Mouse (Mus musculus) adrenal gland, postnatal 4 days (tissue): ENCODE results near the gene Rcor1. TPM values are rescaled to one million over a fixed set of nuclear protein-coding genes. Genes with fewer than 3 reads are reported as not detected.
A peak's percentile ranks its signal among the peaks of the same experiment; 100 is the strongest.

ENCODE experiments used
- DNase-seq, 2 experiments: peaks; one replicate each; pipeline ENCODE4 v3.0.0; 2021 to 2022; ENCODE audit warnings: low spot score in 2 of 2, mixed read lengths in 2 of 2
- total RNA-seq, 2 experiments: library from RNA; stranded (reverse); gene quantifications; 2 replicates each; pipeline ENCODE4 v1.2.3; 2021

The Rcor1 gene
- total RNA-seq, 2 experiments from 2014 or later = 47.5 to 49.4 TPM

- no peak for DNase-seq
Observed at GRCm38 (mm10) chr12:111019086-111019485, 20.1 kb upstream of the Rcor1 start.

DNA sequence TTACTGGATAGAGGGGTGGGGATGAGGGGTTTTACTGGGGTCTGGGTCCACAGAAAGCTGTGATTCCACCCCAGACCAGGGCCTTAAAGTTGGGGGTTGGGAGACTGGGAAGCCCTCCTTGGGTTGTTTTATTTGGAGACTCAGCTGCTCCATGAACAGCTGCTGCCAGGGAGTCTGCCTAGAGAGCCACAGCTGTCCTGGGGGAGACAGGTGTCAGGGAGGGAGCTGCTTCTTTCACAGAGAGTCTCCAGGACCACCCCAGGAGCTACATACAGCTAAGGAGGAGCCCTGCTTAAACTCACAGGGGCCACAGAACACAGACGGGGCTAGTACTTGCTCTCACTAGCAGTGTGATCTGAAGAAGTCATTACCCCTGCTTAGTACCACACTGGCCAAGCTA is 18.0 kb upstream of the Rcor1 start:
- no peak for DNase-seq

GRCm38 (mm10) chr12:111021577-111021976 is 17.6 kb upstream of the Rcor1 start:
- no peak for DNase-seq

- DNase-seq = no peak
Observed at GRCm38 (mm10) chr12:111028176-111029167, 10.7 kb upstream of the Rcor1 start.

DNA sequence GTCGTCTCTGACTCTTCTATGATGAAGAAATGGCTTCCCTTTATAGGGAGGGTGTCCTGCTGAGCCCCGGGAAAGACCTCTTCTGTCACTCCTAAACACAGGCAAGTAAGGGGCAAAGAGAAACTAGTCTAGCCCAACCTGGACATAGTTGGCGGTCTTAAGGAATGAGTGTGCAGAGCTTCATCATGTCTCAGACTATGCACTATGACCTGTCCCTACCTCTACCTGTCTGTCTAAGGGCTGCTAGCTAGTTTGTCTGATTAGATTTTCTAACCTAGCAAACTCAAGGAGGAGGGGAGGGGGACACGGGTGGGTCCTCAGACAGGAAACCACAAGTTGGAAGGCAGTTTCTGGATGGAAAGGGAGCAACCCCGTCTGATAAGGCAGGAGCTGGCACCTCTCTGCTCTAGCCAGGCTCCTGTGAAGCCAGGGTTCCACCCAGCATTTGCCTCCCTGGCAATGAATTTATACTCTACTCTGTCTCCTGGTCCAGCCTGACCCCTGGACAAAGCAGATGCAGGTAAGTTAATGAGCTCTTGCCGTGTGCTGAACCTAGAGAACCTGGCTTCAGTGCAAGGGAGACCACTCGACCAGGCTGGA is 9.8 kb upstream of the Rcor1 start:
- DNase-seq = no peak

DNA sequence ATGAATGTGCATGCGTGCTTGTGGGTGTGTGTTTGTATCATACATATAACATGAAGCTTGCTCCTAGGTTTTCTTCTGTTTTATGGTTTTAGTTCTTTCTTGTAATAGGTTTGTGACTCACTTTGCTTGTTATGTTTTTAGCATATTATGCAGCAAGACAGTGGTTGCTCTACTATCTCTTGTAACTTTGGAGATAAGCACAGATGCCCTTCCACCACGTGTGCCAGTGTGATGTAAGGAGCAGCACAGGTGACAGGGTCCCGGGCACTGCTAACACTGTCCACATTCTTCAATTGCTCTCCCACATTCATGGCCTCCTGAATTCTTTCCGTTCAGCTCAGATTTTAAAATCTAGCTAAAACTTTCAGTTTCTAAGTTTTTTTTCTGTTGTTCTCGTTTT is 6.3 kb upstream of the Rcor1 start:
- no peak for DNase-seq

DNA sequence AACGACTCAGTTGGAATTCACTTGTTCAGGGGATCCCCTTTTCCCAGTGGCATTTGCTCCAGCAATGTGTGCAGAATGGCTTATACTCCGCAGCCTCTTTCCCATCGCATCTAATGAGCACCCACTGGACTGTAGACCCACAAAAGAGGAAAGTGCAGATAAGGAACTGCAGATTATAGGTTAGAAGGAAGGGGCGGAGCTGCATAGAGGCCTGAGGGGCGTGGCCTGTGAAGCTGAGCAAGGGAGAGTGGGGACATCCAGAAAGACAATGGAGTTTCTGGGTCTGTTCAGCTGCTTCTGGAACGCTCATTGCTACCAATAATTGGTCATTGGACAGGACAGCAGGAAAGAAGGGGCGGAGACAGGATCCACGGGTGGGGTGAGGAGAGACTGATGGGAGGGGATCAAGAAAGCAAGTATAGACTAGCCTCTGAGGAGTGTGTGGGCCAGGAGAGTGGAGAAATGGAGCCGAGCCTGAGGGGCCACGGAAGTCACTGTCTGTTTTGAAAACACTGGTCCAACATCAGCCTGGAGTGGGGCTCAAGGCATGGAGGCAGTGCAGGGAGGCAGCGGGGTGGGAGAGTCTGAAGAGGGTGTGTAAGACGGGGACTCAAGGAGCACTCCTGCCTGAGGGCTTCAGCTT is 3.8 kb upstream of the Rcor1 start:
- DNase-seq = no peak

DNA sequence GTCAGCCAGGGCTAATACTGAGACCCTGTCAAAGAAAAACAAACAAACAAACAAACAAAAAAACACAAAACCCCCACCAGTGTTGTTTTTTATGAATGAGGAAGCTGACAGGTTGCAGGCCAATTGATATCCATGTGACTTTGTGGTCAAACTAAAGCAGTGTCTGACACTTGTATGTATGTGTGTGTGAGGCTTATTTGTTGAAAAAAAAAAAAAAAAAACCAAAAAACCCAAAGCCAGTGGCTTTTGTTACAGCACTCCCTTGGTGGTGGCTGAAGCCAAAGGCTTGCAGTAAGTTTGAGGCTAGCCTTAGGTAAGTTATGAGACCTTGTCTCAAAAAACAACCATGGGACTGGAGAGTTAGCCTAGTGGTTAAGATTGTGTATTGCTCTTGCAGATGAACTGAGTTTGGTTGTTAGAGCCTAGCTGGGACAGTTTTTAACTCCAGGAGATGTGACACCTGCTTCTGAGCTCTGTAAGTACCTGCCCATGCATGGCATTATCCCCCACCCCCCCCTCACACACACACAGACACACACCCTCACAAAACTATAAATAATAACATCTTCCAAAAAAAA is 2.9 kb upstream of the Rcor1 start:
- no peak for DNase-seq

- peak in 1 of 2 experiments; percentile 33 for DNase-seq
Observed at GRCm38 (mm10) chr12:111037241-111038180, 1.6 kb upstream of the Rcor1 start.

GRCm38 (mm10) chr12:111038231-111038975 is 748 bp upstream of the Rcor1 start:
- DNase-seq = peak; percentile 39 to 42

DNA sequence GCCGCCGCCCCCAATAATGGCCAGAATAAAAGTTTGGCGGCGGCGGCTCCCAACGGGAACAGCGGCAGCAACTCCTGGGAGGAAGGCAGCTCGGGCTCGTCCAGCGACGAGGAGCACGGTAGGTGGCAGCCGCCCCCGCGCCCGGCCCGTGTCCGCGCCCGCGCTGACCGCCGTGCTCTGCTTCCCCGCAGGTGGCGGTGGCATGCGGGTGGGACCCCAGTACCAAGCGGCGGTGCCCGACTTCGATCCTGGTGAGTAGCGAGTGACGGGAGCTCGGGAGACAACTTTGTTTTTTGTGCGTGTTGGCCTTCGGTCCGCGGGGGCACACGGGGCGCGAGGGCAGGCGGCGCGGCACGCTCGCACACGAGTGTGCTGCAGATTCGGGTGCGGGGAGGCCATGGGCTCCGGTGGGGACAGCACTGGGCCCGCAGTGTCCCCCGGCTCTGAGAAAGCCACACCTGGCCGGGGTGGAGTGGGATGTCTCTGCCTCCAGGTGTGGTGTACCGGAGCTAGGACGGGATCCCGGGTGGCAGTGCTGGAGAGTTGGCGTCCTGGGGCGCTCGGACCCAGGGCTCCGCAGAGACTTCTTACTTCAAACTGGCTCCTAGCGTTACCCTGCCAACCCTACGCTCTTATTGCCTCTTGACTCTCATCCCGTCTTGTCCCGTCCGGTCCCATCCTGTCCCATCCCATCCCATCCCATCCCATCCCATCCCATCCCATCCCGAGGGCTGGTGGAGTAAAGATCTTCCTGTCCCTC is 800 bp downstream of the Rcor1 start:
- peak; percentile 13 to 14 for DNase-seq

GRCm38 (mm10) chr12:111040531-111040860 is 1.3 kb downstream of the Rcor1 start:
- no peak for DNase-seq

DNA sequence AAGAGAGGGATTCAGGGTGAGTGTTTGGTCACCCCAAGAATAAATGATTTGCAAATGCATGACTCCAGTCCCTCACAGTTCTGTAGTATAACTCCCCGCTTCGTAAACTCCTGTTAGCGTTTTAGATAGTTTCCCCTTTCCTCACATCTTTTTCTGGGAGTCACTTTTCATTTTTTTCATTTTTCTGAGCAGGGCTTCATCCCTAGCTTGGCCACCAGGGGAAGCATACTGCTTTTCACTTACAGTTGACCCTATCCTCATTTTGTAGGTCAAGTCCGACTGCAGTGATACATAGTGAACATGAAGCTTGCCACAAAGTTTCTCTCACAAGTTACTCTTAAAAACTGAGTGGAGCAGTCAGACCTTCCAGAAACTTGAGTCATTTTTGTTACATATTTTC is 2.0 kb downstream of the Rcor1 start:
- peak in 1 of 2 experiments; percentile 15 for DNase-seq

GRCm38 (mm10) chr12:111042365-111042764 is 3.2 kb downstream of the Rcor1 start:
- no peak for DNase-seq

- no peak for DNase-seq
Observed at GRCm38 (mm10) chr12:111044880-111045279, 5.7 kb downstream of the Rcor1 start.

GRCm38 (mm10) chr12:111046866-111047265 is 7.7 kb downstream of the Rcor1 start:
- no peak for DNase-seq

DNA sequence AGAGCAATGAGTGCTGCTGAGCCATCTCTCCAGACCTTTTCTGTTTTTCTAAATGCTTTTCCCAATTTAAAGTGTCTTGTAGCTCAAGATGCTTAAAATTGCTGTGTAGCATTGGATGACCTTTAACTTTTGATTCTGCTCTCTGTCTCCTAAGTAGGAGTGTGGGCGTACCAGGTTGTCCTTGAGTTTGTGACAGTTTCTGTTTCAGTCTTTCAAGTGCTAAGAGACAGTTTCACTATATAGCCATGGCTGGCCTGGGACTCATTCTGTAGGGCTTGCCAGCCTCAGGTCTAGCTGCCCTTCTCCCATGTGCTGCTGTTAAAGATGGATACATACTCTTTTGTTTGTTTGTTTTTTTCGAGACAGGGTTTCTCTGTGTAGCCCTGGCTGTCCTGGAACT is 9.1 kb downstream of the Rcor1 start:
- no peak for DNase-seq

GRCm38 (mm10) chr12:111050256-111050655 is 11.1 kb downstream of the Rcor1 start:
- DNase-seq = no peak

DNA sequence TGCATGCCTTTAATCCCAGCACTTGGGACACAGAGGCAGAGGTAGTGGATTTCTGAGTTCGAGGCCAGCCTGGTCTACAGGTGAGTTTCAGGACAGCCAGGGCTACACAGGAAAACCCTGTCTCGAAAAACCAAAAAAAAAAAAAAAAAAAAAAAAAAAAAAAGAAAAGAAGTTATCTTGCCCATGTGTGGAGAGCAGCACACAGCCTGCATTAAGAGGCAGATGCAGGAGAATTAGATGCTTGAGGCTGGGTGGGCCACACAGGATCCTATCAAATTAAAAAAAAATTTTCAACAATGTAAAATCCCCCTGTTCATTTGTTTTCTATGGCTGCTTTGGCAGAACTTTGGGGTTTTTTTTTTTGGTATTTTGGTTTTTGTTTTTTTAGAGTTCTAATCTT is 24.2 kb downstream of the Rcor1 start:
- DNase-seq = no peak
